Mouse (Mus musculus): Measurements from ENCODE around the gene Dph1.

DNA sequence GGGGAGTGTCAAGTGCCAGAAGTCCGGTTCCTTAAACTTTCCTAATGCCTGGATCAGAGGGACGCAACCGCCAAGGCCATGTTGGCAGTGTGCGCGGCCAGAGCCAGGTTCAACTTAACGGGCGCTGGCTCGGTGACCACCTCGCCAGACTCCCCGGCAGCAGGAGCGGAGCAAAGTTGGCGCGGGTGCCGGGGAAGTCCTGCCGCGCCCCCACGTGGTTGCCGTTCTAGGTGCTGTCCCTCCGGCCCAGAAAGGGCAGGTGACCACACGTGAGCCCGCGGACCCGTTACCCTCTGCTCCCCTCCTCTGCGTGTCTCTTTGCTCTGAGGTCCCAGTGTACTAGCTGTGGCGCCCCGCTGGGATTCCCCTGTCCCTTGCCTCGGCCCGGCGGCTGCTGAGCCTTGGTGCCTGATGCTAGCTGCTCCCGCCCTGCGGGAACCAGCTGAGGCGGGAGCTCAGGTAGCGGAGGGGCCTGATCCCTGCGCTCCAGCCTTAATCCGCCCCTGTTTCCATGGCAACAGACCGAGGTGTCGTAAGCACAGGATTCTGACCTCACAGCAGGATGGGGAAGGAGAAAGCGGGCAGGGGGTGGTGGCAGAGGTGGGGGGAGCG, 3.9 kb upstream of the Dph1 start:
- 0 out of 2 replicates have a peak, but pooled peaks have one; percentile 10 for TF ChIP-seq CTCF (IDR thresholded peaks at IDR 0.05; ENCODE audit: low read depth, low read length)
- no peak for TF ChIP-seq POLR2A (IDR thresholded peaks at IDR 0.05; ENCODE audit: extremely low read depth, insufficient read depth, low read length)

Data from liver, adult 2 months (tissue).